Mouse (Mus musculus): ENCODE measurements around the gene Cxcl9.

DNA sequence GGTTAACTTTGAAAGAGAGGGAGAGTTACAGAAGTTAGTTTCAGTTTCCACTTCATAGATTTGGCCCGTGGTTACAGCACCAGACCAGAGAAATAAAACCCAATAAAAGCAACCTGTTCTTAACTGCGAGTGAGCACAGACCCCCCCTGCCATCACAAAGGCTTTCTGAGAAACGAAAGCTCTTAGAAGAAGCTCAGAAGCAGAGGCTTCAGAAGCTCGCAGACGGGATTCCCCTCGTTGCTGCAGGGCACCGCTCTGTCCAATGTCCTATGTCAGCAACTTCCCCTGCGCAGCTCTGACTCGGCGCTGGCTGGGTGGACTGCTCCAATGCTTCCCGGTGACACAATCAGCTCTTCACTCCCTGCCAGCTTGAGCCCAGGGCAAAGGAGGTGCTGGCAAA lies 25.6 kb upstream of the Cxcl9 start:
- no peak for TF ChIP-seq CTCF (IDR thresholded peaks at IDR 0.05; ENCODE audit: borderline replicate concordance, insufficient read depth, low read length)
- no peak for TF ChIP-seq POLR2A (IDR thresholded peaks at IDR 0.05; ENCODE audit: low read depth, low read length)

Measured in embryonic fibroblast, embryonic 13.5 days (primary cell).